Mouse (Mus musculus) forebrain, embryonic 16.5 days (tissue): ENCODE measurements around the gene Grwd1. TPM values are rescaled to one million over a fixed set of nuclear protein-coding genes. Genes with fewer than 3 reads are reported as not detected.

Experiments used
- ATAC-seq: fragments of 200-750 bp; cut with Nextera tagmentation; 2 replicates; pipeline ENCODE4 v1.8.0; 2017; ENCODE audit warnings: mild to moderate bottlenecking, moderate library complexity
- H3K27ac ChIP-seq: fragments of 300-500 bp; sonication (generic); 2 replicates; pipeline ENCODE4 v1.5.1; 2014; ENCODE audit warnings: low read length, control low read depth
- H3K27me3 ChIP-seq: fragments of 300-500 bp; sonication (generic); replicated peaks from 2 replicates; pipeline ENCODE4 v1.6.1; 2014; ENCODE audit warnings: low read length; ENCODE audit not compliant: control insufficient read depth, insufficient read depth
- H3K36me3 ChIP-seq: fragments of 300-500 bp; sonication (generic); 2 replicates; pipeline ENCODE4 v1.6.1; 2014; ENCODE audit not compliant: control insufficient read depth, insufficient read depth
- H3K4me1 ChIP-seq: fragments of 300-500 bp; sonication (generic); replicated peaks from 2 replicates; pipeline ENCODE4 v1.6.1; 2014; ENCODE audit warnings: low read length; ENCODE audit not compliant: control insufficient read depth, insufficient read depth
- H3K4me2 ChIP-seq: fragments of 300-500 bp; sonication (generic); 2 replicates; pipeline ENCODE4 v1.6.1; 2014; ENCODE audit warnings: mild to moderate bottlenecking, low read length, control low read depth
- H3K4me3 ChIP-seq: fragments of 300-500 bp; sonication (generic); replicated peaks from 2 replicates; pipeline ENCODE4 v1.5.1; 2014; ENCODE audit warnings: mild to moderate bottlenecking, low read length, control low read depth
- H3K9ac ChIP-seq: fragments of 300-500 bp; sonication (generic); replicated peaks from 2 replicates; pipeline ENCODE4 v1.6.1; 2014; ENCODE audit warnings: low read depth, low read length, control low read depth
- H3K9me3 ChIP-seq: fragments of 300-500 bp; sonication (generic); 2 replicates; pipeline ENCODE4 v1.6.1; 2016; ENCODE audit warnings: low read length; ENCODE audit not compliant: control insufficient read depth
- WGBS: fragments of 180-500 bp; shearing (Covaris S2); extraction: QIAGEN DNeasy Blood & Tissue Kit; methylation state at CpG from one replicate; pipeline ENCODE4 v1.1.7; 2014; 5-methylcytosine and 5-hydroxymethylcytosine counted together
- polyA plus RNA-seq: library from polyadenylated mRNA; unstranded; fragments of >200 nt; fragmentation: Nextera tagmentation; extraction: Ambion mirVana; gene quantifications from 2 replicates; pipeline ENCODE4 v1.2.1, GENCODE M21; 2015

The Grwd1 gene
- polyA plus RNA-seq, 1 experiment from 2014 or later = 45.3 TPM

- Histone ChIP-seq H3K9ac (no peak overlapping the region), H3K36me3 (peaks cover 24% of the 10 kb centered on the region), H3K4me2 (no peak overlapping the region), H3K9me3 (no peaks in the 10 kb centered on the region), H3K4me1 (peaks cover 18% of the 10 kb centered on the region), H3K4me3 (no peak overlapping the region), H3K27ac (no peak overlapping the region), H3K27me3 (no peaks in the 10 kb centered on the region)
- ATAC-seq = no peak
- WGBS = 43% methylated on average over 6 of the region's 6 CpGs
Measured at GRCm38 (mm10) chr7:45796950-45797349, 33.8 kb downstream of the Grwd1 start.

- no peak overlapping the region for H3K4me3 ChIP-seq
- H3K27ac ChIP-seq = no peak overlapping the region
- H3K36me3 ChIP-seq = peaks cover 28% of the 10 kb centered on the region
- H3K4me2 ChIP-seq = no peak overlapping the region
- H3K9ac ChIP-seq = no peak overlapping the region
- no peak for ATAC-seq
- peaks cover under 1% of the 10 kb centered on the region; the same call in 1 of the 2 replicates for H3K9me3 ChIP-seq
- peaks cover 18% of the 10 kb centered on the region for H3K4me1 ChIP-seq
- 93% methylated on average over 29 of the region's 29 CpGs for WGBS
- H3K27me3 ChIP-seq = no peaks in the 10 kb centered on the region
Measured at GRCm38 (mm10) chr7:45794971-45795370, 35.8 kb downstream of the Grwd1 start.

- Histone ChIP-seq H3K4me2 (no peak overlapping the region), H3K9ac (no peak overlapping the region), H3K9me3 (peaks cover 3% of the 10 kb centered on the region; the same call in 1 of the 2 replicates), H3K4me1 (peaks cover 18% of the 10 kb centered on the region), H3K4me3 (no peak overlapping the region), H3K36me3 (peaks cover 37% of the 10 kb centered on the region), H3K27me3 (no peaks in the 10 kb centered on the region), H3K27ac (no peak overlapping the region)
- no peak for ATAC-seq
- 88% methylated on average over 28 of the region's 44 CpGs for WGBS
Measured at GRCm38 (mm10) chr7:45793969-45794585, 36.7 kb downstream of the Grwd1 start.

- WGBS = 89% methylated on average over 24 of the region's 24 CpGs
- Histone ChIP-seq H3K27ac (no peak overlapping the region), H3K4me2 (no peak overlapping the region), H3K36me3 (peaks cover 45% of the 10 kb centered on the region), H3K9me3 (peaks cover 3% of the 10 kb centered on the region; the same call in 1 of the 2 replicates), H3K9ac (no peak overlapping the region), H3K27me3 (no peaks in the 10 kb centered on the region), H3K4me3 (no peak overlapping the region), H3K4me1 (peaks cover 14% of the 10 kb centered on the region)
- ATAC-seq = no peak
Measured at GRCm38 (mm10) chr7:45793240-45793639, 37.5 kb downstream of the Grwd1 start.

- Histone ChIP-seq H3K36me3 (peaks cover 50% of the 10 kb centered on the region), H3K9me3 (peaks cover 3% of the 10 kb centered on the region; the same call in 1 of the 2 replicates), H3K4me2 (no peak overlapping the region), H3K4me3 (no peak overlapping the region), H3K4me1 (peaks cover 10% of the 10 kb centered on the region), H3K9ac (no peak overlapping the region), H3K27ac (no peak overlapping the region), H3K27me3 (no peaks in the 10 kb centered on the region)
- WGBS = 81% methylated on average over 17 of the region's 17 CpGs
- ATAC-seq = 0 out of 2 replicates have a peak, but pooled peaks have one; percentile 20
Measured at GRCm38 (mm10) chr7:45791756-45792490, 38.8 kb downstream of the Grwd1 start.

- H3K9ac ChIP-seq = no peak overlapping the region
- no peak overlapping the region for H3K4me3 ChIP-seq
- peaks cover 3% of the 10 kb centered on the region; the same call in 1 of the 2 replicates for H3K9me3 ChIP-seq
- no peak overlapping the region for H3K27ac ChIP-seq
- no peaks in the 10 kb centered on the region for H3K27me3 ChIP-seq
- ATAC-seq = no peak
- H3K4me2 ChIP-seq = no peak overlapping the region
- 89% methylated on average over 6 of the region's 6 CpGs for WGBS
- H3K36me3 ChIP-seq = peaks cover 47% of the 10 kb centered on the region
- H3K4me1 ChIP-seq = peaks cover 18% of the 10 kb centered on the region
Measured at GRCm38 (mm10) chr7:45790721-45791120, 40.0 kb downstream of the Grwd1 start.

- no peak overlapping the region for H3K4me3 ChIP-seq
- peaks cover 3% of the 10 kb centered on the region; the same call in 1 of the 2 replicates for H3K9me3 ChIP-seq
- no peak overlapping the region for H3K9ac ChIP-seq
- peaks cover 31% of the 10 kb centered on the region for H3K36me3 ChIP-seq
- H3K4me2 ChIP-seq = no peak overlapping the region
- H3K27me3 ChIP-seq = no peaks in the 10 kb centered on the region
- H3K4me1 ChIP-seq = peaks cover 21% of the 10 kb centered on the region
- WGBS = 90% methylated on average over 22 of the region's 22 CpGs
- ATAC-seq = no peak
- no peak overlapping the region for H3K27ac ChIP-seq
Measured at GRCm38 (mm10) chr7:45787642-45788041, 43.1 kb downstream of the Grwd1 start.

- ATAC-seq = 0 out of 2 replicates have a peak, but pooled peaks have one; percentile 7
- 12% methylated on average over 17 of the region's 17 CpGs for whole genome bisulfite sequencing
- Histone ChIP-seq H3K4me2 (peak overlapping the region; percentile 93), H3K4me1 (peaks cover 21% of the 10 kb centered on the region), H3K9ac (peak overlapping the region; percentile 92), H3K4me3 (peak overlapping the region; percentile 95), H3K27ac (no peak overlapping the region; the same call in 1 of the 2 replicates), H3K9me3 (peaks cover 3% of the 10 kb centered on the region; the same call in 1 of the 2 replicates), H3K36me3 (peaks cover 26% of the 10 kb centered on the region), H3K27me3 (no peaks in the 10 kb centered on the region)
Measured at GRCm38 (mm10) chr7:45786661-45787413, 43.9 kb downstream of the Grwd1 start.

GRCm38 (mm10) chr7:45786136-45786578 lies 44.6 kb downstream of the Grwd1 start:
- peak; percentile 39 for ATAC-seq
- Histone ChIP-seq H3K4me2 (peak overlapping the region; percentile 93), H3K36me3 (peaks cover 26% of the 10 kb centered on the region), H3K9ac (peak overlapping the region; percentile 92), H3K27ac (peak overlapping the region; percentile 90), H3K27me3 (no peaks in the 10 kb centered on the region), H3K9me3 (peaks cover 3% of the 10 kb centered on the region; the same call in 1 of the 2 replicates), H3K4me3 (peak overlapping the region; percentile 95), H3K4me1 (peaks cover 21% of the 10 kb centered on the region)
- under 1% methylated on average over 14 of the region's 14 CpGs for WGBS
